Mouse (Mus musculus): ENCODE results near the gene Usp40. TPM values are rescaled to one million over a fixed set of nuclear protein-coding genes. Genes with fewer than 3 reads are reported as not detected.
"Not testable (repeated sequence)": the region's sequence is repeated elsewhere in the genome, so short reads cannot be mapped to it uniquely, and the experiment has no call there.

Gene Usp40
- polyA plus RNA-seq (2015; fragmentation: Nextera tagmentation; extraction: Ambion mirVana): 20.8 and 22.7 TPM in 2 replicates

DNA sequence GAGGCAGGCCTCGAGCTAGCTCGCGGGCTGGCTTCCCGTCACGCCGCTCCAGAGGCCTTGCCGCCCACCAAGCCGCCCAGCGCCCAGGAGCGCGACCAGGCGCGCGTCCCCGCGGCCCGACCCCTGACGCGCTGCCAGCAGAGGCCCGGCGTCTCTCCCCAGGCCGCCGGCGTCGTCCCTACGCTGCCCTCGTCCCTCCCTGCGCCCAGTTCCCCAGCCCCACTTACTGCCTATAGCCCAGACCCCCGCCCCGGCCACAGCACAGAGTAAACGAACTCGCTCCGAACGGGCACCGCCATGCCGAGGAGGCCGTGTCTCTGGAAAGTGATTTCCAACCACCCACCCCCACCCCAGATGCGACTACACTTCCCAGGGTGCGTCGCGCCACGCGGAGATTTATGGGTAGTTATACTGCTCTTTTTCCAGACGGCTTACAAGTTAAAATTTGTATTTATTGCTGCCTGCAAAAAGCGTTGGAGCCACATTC lies at the start of gene Usp40:
Usp40 (minus strand) TSS at position 341 of the 487 bp plus-strand sequence.
- ATAC-seq: peak; percentile 98
- WGBS: under 1% methylated on average over 44 of the region's 45 CpGs
- Histone ChIP-seq H3K36me3 (ENCODE audit: control insufficient read depth, insufficient read depth, low read length) (0 out of 2 replicates have a peak, but pooled peaks cover 2% of the 10 kb centered on the region), H3K4me1 (ENCODE audit: control insufficient read depth, insufficient read depth, low read length) (peaks cover 15% of the 10 kb centered on the region), H3K4me2 (ENCODE audit: low read length) (peak within 1 kb of the TSS; percentile 66), H3K4me3 (ENCODE audit: low read depth, low read length) (peak within 1 kb of the TSS; percentile 77), H3K9me3 (replicated peaks; ENCODE audit: control insufficient read depth, low read length, poor library complexity, severe bottlenecking) (no peaks in the 10 kb centered on the region), H3K27me3 (ENCODE audit: control insufficient read depth, insufficient read depth, low read depth, low read length) (no peaks in the 10 kb centered on the region), H3K9ac (ENCODE audit: low read depth, low read length) (peak within 1 kb of the TSS; percentile 90), H3K27ac (ENCODE audit: low read length) (peak within 1 kb of the TSS; percentile 94)

DNA sequence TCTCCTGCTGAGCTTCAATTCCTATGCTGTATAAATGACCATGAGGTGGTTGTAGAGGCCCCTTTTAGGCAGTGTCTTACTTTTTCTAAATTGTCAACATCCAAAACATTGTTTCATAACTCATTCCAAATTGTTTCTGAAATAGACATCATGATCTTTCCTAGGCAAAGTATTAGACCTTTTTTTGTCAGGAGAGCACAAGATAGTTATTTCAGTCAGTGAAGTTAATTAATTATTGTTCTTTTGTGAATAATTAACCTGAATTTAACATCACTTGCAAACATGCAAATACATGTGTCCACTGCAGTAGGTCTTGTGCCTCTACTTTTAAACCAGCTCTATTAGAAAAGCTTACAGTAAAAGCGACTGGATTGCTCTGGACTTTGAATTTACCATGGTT lies 46.7 kb upstream of the Usp40 start, which contains the start of gene Ugt1a10:
Ugt1a10 (plus strand) TSS at position 301 of the 400 bp plus-strand sequence.
- no peaks in the 10 kb centered on the region for H3K27me3 ChIP-seq (ENCODE audit: control insufficient read depth, insufficient read depth, low read depth, low read length)
- no peak within 1 kb of the TSS for H3K9ac ChIP-seq (ENCODE audit: low read depth, low read length)
- 83% methylated on average over 1 of the region's 1 CpGs for WGBS
- H3K9me3 ChIP-seq (replicated peaks; ENCODE audit: control insufficient read depth, low read length, poor library complexity, severe bottlenecking): no peaks in the 10 kb centered on the region
- H3K27ac ChIP-seq (ENCODE audit: low read length): no peak within 1 kb of the TSS
- no peaks in the 10 kb centered on the region for H3K4me1 ChIP-seq (ENCODE audit: control insufficient read depth, insufficient read depth, low read length)
- H3K36me3 ChIP-seq (ENCODE audit: control insufficient read depth, insufficient read depth, low read length): no peaks in the 10 kb centered on the region
- H3K4me2 ChIP-seq (ENCODE audit: low read length): no peak within 1 kb of the TSS
- ATAC-seq: no peak
- H3K4me3 ChIP-seq (ENCODE audit: low read depth, low read length): no peak within 1 kb of the TSS

DNA sequence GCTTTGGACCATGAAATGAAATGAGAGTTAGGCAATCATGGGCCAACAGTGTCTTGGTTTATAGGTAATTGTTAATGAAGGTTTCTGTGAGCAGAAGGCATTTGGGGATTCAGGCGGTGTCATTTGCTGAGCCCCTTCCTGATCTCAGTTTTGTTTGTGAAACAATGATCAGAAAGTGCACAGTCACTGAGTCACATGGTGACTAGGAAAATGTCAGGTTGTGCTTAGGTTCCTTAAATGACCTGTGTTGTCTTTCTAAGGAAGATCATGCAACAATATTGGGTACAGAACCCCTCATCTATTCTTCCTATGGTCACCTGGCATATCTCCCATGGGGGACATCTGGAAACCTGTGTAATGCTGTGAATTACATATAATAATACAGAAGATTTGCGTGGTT lies 39.1 kb upstream of the Usp40 start:
- H3K4me2 ChIP-seq (ENCODE audit: low read length); H3K9ac ChIP-seq (ENCODE audit: low read depth, low read length); H3K4me1 ChIP-seq (ENCODE audit: control insufficient read depth, insufficient read depth, low read length); H3K36me3 ChIP-seq (ENCODE audit: control insufficient read depth, insufficient read depth, low read length); H3K4me3 ChIP-seq (ENCODE audit: low read depth, low read length); H3K27me3 ChIP-seq (ENCODE audit: control insufficient read depth, insufficient read depth, low read depth, low read length); H3K27ac ChIP-seq (ENCODE audit: low read length); ATAC-seq; H3K9me3 ChIP-seq (replicated peaks; ENCODE audit: control insufficient read depth, low read length, poor library complexity, severe bottlenecking): not testable (repeated sequence)
- 95% methylated on average over 2 of the region's 2 CpGs for WGBS

DNA sequence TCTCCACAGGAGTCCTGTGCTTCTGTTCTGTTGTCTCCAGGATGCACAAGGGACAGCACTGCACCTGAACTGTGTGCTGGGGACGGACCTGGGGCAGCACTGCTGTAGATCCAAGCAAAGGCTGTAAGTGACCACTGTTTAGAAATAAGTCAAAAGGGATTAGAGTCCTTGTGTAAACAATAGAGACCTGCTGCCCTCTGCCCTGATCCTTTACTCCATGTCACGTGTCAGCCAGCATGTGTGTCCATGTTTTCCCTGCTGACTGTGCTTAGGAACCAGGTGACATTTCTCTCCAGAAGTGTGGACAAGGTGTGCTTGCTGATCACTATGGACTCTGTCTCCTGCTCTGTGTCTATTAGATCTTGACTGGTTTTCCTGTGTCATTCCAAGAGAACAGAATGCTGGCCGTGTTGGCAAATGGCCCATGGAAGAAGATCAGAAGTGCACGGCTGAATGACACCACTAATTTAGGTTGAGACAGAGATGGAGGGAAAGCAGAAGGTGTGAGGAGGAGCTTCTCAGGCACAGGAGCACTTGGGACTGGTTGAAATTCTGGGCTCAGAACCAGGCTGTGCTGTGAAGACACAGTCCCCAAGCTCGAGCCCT lies 36.6 kb upstream of the Usp40 start:
- ATAC-seq; H3K4me3 ChIP-seq (ENCODE audit: low read depth, low read length); H3K27me3 ChIP-seq (ENCODE audit: control insufficient read depth, insufficient read depth, low read depth, low read length); H3K27ac ChIP-seq (ENCODE audit: low read length); H3K36me3 ChIP-seq (ENCODE audit: control insufficient read depth, insufficient read depth, low read length); H3K4me2 ChIP-seq (ENCODE audit: low read length); H3K9ac ChIP-seq (ENCODE audit: low read depth, low read length); H3K4me1 ChIP-seq (ENCODE audit: control insufficient read depth, insufficient read depth, low read length); H3K9me3 ChIP-seq (replicated peaks; ENCODE audit: control insufficient read depth, low read length, poor library complexity, severe bottlenecking): not testable (repeated sequence)
- WGBS: 81% methylated on average over 3 of the region's 5 CpGs

DNA sequence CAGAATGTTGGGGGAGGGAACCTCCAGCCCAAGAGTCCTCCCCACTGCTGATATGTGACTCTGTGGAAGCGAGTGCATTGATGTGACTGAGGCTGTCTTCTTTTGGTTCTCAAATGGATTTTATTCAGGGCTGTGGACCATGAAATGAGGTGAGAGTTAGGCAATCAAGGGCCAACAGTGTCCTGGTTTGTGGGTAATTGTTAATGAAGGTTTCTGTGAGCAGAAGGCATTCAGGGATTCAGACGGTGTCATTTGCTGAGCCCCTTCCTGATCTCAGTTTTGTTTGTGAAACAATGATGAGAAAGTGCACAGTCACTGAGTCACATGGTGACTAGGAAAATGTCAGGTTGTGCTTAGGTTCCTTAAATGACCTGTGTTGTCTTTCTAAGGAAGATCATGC lies 34.7 kb upstream of the Usp40 start:
- 31% methylated on average over 1 of the region's 2 CpGs for WGBS

DNA sequence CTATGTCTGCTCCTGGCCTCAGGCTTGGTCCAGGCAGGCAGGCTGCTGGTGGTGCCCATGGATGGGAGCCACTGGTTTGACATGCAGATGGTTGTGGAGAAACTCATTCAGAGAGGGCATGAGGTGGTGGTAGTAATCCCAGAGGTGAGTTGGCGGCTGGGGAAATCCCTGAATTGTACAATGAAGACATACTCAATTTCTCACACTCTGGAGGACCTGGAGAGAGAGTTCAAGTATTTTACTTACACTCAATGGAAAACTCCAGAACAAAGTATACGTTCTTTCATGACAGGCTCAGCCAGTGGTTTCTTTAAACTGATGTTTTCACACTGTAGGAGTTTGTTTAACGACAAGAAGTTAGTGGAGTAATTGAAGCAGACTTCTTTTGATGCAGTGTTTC lies 16.9 kb upstream of the Usp40 start:
- H3K9me3 ChIP-seq (replicated peaks; ENCODE audit: control insufficient read depth, low read length, poor library complexity, severe bottlenecking): not testable (repeated sequence)
- 78% methylated on average over 3 of the region's 3 CpGs for WGBS

More for the DNA sequence above, 34.7 kb upstream of the Usp40 start:
- not testable (repeated sequence) for H3K27ac ChIP-seq (ENCODE audit: low read length); H3K36me3 ChIP-seq (ENCODE audit: control insufficient read depth, insufficient read depth, low read length); H3K9ac ChIP-seq (ENCODE audit: low read depth, low read length); H3K27me3 ChIP-seq (ENCODE audit: control insufficient read depth, insufficient read depth, low read depth, low read length); ATAC-seq; H3K4me1 ChIP-seq (ENCODE audit: control insufficient read depth, insufficient read depth, low read length); H3K9me3 ChIP-seq (replicated peaks; ENCODE audit: control insufficient read depth, low read length, poor library complexity, severe bottlenecking); H3K4me2 ChIP-seq (ENCODE audit: low read length); H3K4me3 ChIP-seq (ENCODE audit: low read depth, low read length)

DNA sequence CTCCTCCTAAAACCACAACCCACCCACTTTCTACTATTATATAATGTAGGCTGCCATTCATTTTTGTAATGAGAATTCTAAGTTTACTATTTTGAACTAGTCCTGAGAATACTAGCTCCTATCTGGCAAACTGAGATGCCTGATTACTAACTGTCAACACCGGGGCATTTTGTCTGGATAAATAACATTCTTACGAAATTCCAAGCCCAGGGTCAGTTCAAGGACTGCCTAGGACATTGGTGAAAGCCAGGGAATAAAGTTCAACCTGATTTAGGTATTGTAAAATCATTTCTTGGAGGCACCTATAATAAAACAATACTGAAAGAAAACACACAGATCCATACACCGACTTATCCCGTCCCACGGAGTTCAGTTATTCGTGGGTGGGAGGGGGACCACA lies 7.0 kb upstream of the Usp40 start:
- 90% methylated on average over 6 of the region's 6 CpGs for WGBS
- Histone ChIP-seq H3K36me3 (ENCODE audit: control insufficient read depth, insufficient read depth, low read length) (no peaks in the 10 kb centered on the region), H3K4me2 (ENCODE audit: low read length) (no peak overlapping the region), H3K27ac (ENCODE audit: low read length) (no peak overlapping the region), H3K4me1 (ENCODE audit: control insufficient read depth, insufficient read depth, low read length) (no peaks in the 10 kb centered on the region), H3K9ac (ENCODE audit: low read depth, low read length) (no peak overlapping the region), H3K9me3 (replicated peaks; ENCODE audit: control insufficient read depth, low read length, poor library complexity, severe bottlenecking) (no peaks in the 10 kb centered on the region), H3K4me3 (ENCODE audit: low read depth, low read length) (no peak overlapping the region), H3K27me3 (ENCODE audit: control insufficient read depth, insufficient read depth, low read depth, low read length) (no peaks in the 10 kb centered on the region)
- ATAC-seq: no peak

More for the DNA sequence above, 16.9 kb upstream of the Usp40 start:
- H3K9ac ChIP-seq (ENCODE audit: low read depth, low read length); ATAC-seq; H3K4me3 ChIP-seq (ENCODE audit: low read depth, low read length); H3K27ac ChIP-seq (ENCODE audit: low read length); H3K27me3 ChIP-seq (ENCODE audit: control insufficient read depth, insufficient read depth, low read depth, low read length); H3K4me2 ChIP-seq (ENCODE audit: low read length); H3K4me1 ChIP-seq (ENCODE audit: control insufficient read depth, insufficient read depth, low read length); H3K36me3 ChIP-seq (ENCODE audit: control insufficient read depth, insufficient read depth, low read length): not testable (repeated sequence)

DNA sequence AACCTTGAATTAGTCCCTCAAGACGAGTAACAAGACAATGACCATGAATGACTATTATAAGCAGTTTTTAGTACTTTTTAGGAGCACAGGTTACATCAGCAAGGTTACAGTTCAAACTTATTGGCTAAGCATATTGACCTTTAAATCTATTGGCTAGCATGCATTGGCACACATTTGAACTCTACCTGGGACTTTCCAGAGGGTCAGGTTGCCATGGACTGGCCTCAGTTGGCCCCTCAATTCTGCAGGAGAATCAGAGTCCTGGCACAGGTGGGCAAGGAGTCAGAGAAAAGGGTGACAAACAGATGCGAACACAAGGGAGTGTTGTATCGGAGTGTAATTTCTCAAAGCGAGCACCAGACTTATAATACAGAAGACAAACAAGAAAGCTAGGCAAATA lies 6.3 kb upstream of the Usp40 start:
- Histone ChIP-seq H3K27me3 (ENCODE audit: control insufficient read depth, insufficient read depth, low read depth, low read length) (no peaks in the 10 kb centered on the region), H3K9ac (ENCODE audit: low read depth, low read length) (no peak overlapping the region), H3K4me1 (ENCODE audit: control insufficient read depth, insufficient read depth, low read length) (no peaks in the 10 kb centered on the region), H3K36me3 (ENCODE audit: control insufficient read depth, insufficient read depth, low read length) (no peaks in the 10 kb centered on the region), H3K4me3 (ENCODE audit: low read depth, low read length) (no peak overlapping the region), H3K27ac (ENCODE audit: low read length) (no peak overlapping the region), H3K9me3 (replicated peaks; ENCODE audit: control insufficient read depth, low read length, poor library complexity, severe bottlenecking) (no peaks in the 10 kb centered on the region), H3K4me2 (ENCODE audit: low read length) (no peak overlapping the region)
- 93% methylated on average over 4 of the region's 4 CpGs for whole genome bisulfite sequencing
- ATAC-seq: no peak

DNA sequence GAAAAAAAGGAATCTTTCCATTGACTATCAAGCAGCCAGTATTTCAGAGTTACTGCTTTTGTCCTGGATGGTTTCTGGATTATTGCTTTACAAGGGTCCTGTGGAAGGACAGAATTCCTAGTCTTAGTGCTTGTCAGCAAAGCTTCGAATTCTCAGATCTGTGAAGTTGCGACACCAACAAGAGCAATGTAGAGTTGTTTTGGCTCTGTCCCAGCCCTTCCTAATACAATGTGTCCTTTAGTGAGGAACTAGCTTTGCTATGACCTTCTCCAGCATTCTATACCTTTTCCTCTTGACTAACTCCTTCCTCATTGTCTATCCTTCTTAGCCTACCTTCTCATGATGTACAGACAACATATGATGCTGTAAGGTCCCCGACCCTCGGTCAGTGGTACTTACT lies 5.8 kb upstream of the Usp40 start:
- H3K4me2 ChIP-seq (ENCODE audit: low read length): no peak overlapping the region
- no peak overlapping the region for H3K27ac ChIP-seq (ENCODE audit: low read length)
- no peaks in the 10 kb centered on the region for H3K27me3 ChIP-seq (ENCODE audit: control insufficient read depth, insufficient read depth, low read depth, low read length)
- H3K9ac ChIP-seq (ENCODE audit: low read depth, low read length): no peak overlapping the region
- no peak overlapping the region for H3K4me3 ChIP-seq (ENCODE audit: low read depth, low read length)
- no peaks in the 10 kb centered on the region for H3K36me3 ChIP-seq (ENCODE audit: control insufficient read depth, insufficient read depth, low read length)
- H3K9me3 ChIP-seq (replicated peaks; ENCODE audit: control insufficient read depth, low read length, poor library complexity, severe bottlenecking): no peaks in the 10 kb centered on the region
- WGBS: 96% methylated on average over 4 of the region's 4 CpGs
- H3K4me1 ChIP-seq (ENCODE audit: control insufficient read depth, insufficient read depth, low read length): no peaks in the 10 kb centered on the region
- no peak for ATAC-seq
